Mouse (Mus musculus) retina, adult 2 months (tissue): Measurements from ENCODE around the gene Nos1ap.

ENCODE experiments used
- DNase-seq: peaks from one replicate; pipeline ENCODE4 v3.0.0-alpha.2; 2012; ENCODE audit warnings: low read depth, low spot score

Nos1ap gene

DNA sequence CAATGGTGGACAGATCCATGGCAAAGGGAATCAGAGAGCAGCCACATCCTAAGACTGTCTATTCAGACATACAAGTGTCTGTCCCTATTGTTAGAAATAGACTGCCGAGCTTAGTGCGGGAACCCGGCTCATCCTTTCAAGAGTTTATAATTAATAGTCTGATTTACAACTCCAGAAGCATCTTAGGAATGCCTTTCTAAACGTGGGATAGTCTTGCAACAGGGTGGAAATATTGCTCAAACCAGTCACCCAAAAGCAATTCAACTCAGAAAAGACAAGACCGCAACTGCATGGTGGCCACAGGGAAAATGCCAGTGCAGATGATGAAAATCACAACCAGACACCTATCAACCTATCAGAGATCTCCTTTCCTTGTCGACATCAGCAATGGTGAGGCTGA, 173.5 kb downstream of the Nos1ap start:
- DNase-seq = no peak

- DNase-seq = no peak
These were observed 174.3 kb downstream of the Nos1ap start for GRCm38 (mm10) chr1:170415395-170415794.

- DNase-seq = no peak
These were observed 179.1 kb downstream of the Nos1ap start for GRCm38 (mm10) chr1:170410402-170411191.

- DNase-seq = no peak
These were observed 180.6 kb downstream of the Nos1ap start for GRCm38 (mm10) chr1:170409091-170409490.

- no peak for DNase-seq
These were observed 182.7 kb downstream of the Nos1ap start for GRCm38 (mm10) chr1:170406921-170407320.

DNA sequence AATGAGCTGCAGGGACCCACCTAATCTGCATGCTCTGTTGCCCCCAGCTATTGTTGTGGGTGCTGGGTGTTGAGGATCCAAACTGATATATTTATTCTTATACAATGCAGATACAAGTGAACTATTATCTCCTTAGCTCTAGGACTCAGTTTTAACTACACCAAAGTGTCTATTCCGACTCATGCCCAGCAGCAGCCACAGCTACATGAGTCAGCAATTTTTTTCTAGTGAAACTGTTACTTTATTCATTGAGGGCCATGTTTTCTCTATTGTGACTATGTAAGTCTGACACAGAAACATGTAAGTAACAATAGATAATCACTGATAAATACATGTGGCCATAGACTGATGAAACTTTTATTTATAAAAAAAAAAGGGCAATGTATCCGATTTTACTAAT, 184.5 kb downstream of the Nos1ap start:
- no peak for DNase-seq

GRCm38 (mm10) chr1:170402682-170403081, 187.0 kb downstream of the Nos1ap start:
- DNase-seq = no peak

GRCm38 (mm10) chr1:170398866-170399265, 190.8 kb downstream of the Nos1ap start:
- no peak for DNase-seq

GRCm38 (mm10) chr1:170395101-170395500, 194.6 kb downstream of the Nos1ap start:
- no peak for DNase-seq

DNA sequence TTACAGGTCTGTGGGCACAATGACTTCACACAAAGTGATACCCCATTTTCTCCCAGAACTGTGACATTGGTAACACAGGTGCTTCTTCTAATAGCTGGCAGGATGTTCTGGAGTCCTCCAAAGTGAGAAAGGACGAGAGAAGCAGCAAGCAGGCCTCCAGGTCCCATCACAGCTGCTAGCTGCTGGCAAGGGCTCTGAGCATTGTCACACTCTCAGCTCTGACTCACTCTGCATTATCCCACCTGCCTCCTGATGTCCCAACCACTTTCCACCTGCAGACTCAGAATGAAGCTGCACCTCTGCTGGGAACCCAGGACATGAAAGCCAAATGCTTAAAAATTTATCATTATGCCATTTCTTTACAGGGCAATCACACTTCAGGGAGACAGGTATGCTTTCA, 195.0 kb downstream of the Nos1ap start:
- DNase-seq = no peak

DNA sequence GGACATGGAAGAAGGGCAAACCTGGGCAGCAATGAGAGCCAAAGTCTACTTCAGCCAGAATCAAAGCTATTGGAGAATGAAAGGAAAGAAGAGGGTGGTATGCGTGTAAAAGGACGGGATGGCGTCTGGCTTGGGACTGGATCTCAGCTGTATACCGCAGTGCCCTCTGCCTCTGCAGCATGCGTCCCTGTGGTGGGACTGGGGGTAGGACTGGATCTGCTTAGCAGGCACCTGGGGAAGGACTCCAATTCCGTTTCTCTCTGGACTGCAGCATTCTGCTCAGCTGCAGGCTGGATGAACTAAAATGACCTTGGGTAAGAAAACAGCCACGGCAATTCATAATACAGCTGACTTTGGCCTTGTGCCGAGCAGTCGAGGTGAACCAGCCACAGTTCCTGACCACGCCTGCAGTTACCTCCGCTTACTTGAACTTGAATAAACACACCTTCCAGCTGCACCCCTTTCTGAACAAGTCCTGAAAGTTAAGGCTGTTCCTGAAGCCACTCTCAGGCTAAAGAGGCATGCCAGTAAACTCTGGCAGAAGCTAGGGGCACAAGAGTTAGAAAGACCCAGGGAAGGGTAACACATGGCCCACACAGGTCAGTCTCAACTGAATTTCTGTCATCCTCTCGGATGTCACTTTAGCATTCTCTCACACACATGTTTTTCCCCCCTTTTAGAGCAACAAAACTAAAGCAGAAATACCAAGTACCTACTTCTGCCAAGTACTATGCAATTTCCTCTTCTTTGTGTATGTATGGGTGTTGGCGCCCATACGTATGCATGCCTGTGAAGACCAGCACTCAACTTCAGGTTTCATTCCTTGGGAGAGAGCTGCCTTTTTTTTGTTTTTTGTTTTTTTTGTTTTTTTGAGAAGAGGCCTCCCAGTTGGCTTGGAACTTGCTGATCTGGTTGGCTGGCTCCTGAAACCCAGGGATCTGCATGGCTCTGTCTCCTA, 196.6 kb downstream of the Nos1ap start:
- DNase-seq = no peak

DNA sequence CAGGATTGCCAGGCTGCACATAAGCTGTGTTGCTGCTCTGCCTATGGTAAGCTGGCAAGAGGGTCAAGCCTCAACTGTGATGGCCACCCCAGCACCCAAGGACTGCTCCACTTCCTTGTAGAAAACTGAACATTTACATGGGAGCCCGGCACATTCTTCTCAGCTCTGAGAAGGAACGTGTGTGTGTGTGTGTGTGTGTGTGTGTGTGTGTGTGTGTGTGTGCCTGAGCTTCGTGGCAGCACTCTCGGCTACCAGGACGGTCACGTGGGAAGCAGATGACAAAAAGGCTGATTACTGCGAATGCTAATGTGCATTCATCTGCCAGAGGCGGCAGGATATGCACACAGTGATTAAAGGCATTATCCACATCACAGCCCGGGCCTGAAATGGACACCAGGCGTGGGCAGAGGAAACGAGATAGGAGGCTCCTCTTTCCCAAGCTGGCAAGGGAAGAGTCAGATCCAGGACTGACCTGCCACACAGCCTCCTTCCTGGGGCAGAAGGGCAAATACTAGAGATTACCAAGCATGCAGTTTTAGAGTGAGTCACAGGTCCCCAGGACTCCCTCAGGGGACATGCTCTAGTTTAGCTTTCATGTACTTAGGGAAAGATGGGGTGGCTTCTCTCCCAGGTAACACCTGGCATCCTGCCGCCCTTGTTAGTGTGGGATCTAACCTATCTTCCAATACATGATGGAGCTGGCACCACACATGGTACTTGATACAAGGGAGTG, 202.3 kb downstream of the Nos1ap start:
- no peak for DNase-seq

DNA sequence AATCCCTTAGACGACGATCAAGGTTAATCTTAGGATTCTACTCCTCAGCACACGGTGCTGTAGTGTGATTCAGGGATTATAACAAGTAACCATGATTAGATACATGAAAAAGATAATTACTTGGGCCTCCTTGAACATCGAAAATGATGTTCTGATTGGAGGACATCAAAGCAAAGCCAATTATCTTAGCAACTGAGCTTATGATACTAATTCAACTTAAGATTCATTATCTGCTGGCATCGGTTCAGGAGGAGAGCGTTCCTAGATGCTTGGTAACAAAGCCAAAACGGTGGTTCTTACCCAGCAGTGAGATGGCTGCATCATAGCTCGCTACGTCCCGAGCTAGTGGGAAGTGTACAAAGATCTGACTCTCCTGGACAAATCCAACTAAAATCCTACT, 204.2 kb downstream of the Nos1ap start:
- no peak for DNase-seq

DNA sequence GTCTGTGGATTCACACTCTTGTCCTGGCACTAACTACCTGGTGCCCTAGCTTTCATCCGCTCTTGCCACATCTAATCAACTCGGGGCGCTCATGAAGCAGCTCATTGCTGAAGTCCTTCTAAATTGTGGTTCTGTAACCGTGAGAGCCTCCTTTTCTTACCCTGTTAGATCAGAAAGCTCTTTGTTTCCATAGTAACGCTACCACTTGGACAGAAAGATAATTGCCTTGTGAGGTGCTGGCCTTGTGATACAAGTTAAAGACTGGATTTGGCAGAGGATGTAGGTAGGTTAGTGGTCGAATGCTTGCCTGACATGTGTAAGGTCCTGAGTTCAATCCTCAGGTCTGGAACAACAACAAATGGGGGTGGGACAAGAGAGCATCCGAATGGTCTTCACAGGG, 206.1 kb downstream of the Nos1ap start:
- DNase-seq = no peak

DNA sequence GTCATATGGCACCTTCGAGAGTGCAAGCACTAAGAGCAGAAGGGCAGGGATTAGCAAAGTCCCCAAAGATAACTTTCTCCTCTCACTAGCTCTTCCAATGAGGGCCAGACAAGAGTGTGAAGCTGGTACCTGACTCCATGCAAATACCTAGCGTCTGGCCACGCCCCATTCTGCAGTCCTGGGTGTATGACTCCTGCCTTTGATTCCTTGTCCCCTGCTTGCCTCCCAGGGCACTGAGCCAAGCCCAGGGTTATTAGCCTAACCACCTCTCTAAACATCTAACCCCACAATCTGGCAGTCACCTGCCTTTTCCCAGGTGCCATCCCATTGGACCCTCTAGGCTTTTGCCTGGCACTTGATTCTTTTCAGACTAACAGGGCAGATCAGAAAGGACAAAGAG, 208.2 kb downstream of the Nos1ap start:
- no peak for DNase-seq

DNA sequence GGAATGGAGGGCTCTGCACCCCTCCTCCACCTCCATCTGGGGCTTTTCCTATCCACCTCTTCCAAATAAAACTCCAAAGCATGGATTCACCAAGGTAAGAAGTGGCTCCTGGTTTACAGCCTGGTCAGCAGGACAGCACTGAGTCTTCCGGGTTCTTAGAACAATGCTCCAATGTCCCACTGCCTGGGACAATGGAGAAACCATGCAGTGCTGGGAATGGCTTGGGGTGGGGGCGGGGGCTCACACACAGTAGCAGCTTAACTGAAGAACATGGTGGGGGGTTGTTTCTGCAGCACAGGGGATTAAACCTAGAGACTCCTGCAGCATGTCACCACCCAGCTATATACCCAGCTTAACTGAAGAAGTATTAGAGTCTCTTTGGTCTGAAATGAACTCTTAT, 209.2 kb downstream of the Nos1ap start:
- DNase-seq = no peak

DNA sequence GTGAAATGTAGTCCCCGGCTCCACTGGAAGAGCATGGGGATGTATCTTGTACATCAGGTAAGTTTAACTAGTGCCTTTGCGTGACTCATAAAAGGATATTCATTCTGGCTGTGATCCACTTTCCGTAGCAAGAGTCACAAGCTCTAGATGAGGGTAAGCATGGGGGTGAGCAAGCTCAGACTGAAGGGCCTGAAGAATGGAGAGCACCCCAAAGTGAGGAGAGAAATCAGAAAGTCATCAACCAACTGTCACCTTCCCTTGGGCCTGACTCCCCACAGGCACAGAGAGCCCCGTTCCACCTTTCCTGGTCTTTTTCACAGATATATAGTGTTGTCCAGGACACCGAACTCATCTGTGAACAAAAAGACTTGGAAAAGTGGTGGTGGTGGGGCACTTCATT, 213.9 kb downstream of the Nos1ap start:
- DNase-seq = no peak

GRCm38 (mm10) chr1:170373750-170374149, 215.9 kb downstream of the Nos1ap start:
- DNase-seq = no peak

DNA sequence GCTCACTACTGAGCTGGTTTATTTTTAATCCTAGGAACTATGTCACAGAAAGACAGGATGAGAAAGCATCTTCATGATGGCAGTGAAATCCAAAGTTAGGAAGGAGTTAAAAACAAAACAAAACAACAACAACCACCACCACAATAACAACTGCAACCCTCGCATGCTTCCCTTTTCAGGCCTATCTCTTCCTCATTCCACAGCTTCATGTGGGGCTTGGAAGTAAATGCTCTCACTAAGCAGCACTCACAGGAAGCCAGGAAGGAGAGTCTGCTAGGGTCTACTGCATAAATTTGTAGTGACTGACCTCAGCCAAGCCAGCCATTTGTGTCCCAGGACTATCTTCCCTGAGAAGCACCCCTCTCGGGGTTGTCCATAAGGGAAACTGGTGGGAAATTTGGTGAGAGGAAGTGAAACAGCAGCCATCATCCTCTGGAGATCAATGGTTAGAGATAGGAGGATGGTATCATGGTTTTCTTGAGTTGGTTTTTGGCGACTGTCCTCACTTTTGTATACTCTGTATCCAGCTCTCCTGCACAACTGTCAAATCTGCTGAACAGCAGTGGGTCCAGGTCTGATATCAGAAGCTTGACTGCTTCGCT, 218.4 kb downstream of the Nos1ap start:
- DNase-seq = no peak

DNA sequence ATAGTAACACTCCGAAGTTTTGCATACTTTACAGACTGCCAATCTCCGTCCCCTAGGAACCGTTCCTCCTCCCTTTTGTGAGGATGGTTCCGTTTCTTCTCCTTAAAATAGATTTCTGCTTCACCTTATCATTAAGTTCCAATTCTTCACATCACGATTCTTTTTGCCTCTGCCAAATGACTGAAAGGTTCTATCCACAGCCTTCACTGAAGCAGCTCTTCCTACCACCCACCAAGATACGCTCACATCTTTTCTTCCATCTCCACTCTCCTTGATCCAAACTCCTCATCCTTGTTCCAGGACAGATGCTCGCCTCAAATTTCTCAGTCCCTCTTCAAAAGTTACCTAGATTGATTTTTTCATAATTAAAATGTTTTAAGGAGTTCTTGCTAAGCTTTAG, 220.8 kb downstream of the Nos1ap start:
- DNase-seq = no peak

- DNase-seq = no peak
These were observed 222.5 kb downstream of the Nos1ap start for GRCm38 (mm10) chr1:170366981-170367700.
